Mouse (Mus musculus) liver, embryonic 16.5 days (tissue): ENCODE data around the gene Foxred1. TPM values are rescaled to one million over a fixed set of nuclear protein-coding genes. Genes with fewer than 3 reads are reported as not detected.

Experiments
- ATAC-seq: fragments of 200-750 bp; cut with Nextera tagmentation; 2 replicates; pipeline ENCODE4 v1.8.0; 2017; ENCODE audit warnings: low read depth, mild to moderate bottlenecking, moderate number of reproducible peaks, moderate library complexity
- H3K27ac ChIP-seq: fragments of 300-500 bp; sonication (generic); 2 replicates; pipeline ENCODE4 v1.5.1; 2014; ENCODE audit warnings: mild to moderate bottlenecking, low read length
- H3K27me3 ChIP-seq: fragments of 300-500 bp; sonication (generic); 2 replicates; pipeline ENCODE4 v1.6.1; 2014; ENCODE audit warnings: low read depth, low read length, mixed read lengths; ENCODE audit not compliant: control insufficient read depth, insufficient read depth
- H3K36me3 ChIP-seq: fragments of 300-500 bp; sonication (generic); 2 replicates; pipeline ENCODE4 v1.6.1; 2014; ENCODE audit warnings: mild to moderate bottlenecking; ENCODE audit not compliant: control insufficient read depth, insufficient read depth
- H3K4me1 ChIP-seq: fragments of 300-500 bp; sonication (generic); 2 replicates; pipeline ENCODE4 v1.6.1; 2014; ENCODE audit warnings: low read depth, low read length, mixed read lengths; ENCODE audit not compliant: control insufficient read depth
- H3K4me2 ChIP-seq: fragments of 300-500 bp; sonication (generic); 2 replicates; pipeline ENCODE4 v1.6.1; 2014; ENCODE audit warnings: low read depth, low read length, mixed read lengths
- H3K4me3 ChIP-seq: fragments of 300-500 bp; sonication (generic); 2 replicates; pipeline ENCODE4 v1.5.1; 2014; ENCODE audit warnings: low read depth, mild to moderate bottlenecking, low read length
- H3K9ac ChIP-seq: fragments of 300-500 bp; sonication (generic); 2 replicates; pipeline ENCODE4 v1.6.1; 2014; ENCODE audit warnings: low read depth, low read length
- H3K9me3 ChIP-seq: fragments of 300-500 bp; sonication (generic); replicated peaks from 2 replicates; pipeline ENCODE4 v1.6.1; 2016; ENCODE audit warnings: low read length; ENCODE audit not compliant: control insufficient read depth
- WGBS: fragments of 180-500 bp; shearing (Covaris S2); extraction: QIAGEN DNeasy Blood & Tissue Kit; methylation state at CpG from one replicate; pipeline ENCODE4 v1.1.7; 2014; ENCODE audit not compliant: insufficient replicate concordance; 5-methylcytosine and 5-hydroxymethylcytosine counted together
- polyA plus RNA-seq: library from polyadenylated mRNA; unstranded; fragments of >200 nt; fragmentation: Nextera tagmentation; extraction: Ambion mirVana; gene quantifications from 2 replicates; pipeline ENCODE4 v1.2.1, GENCODE M21; 2015

Gene Foxred1
- polyA plus RNA-seq, 1 experiment from 2014 or later: 20.2 TPM

- 84% methylated on average over 3 of the region's 3 CpGs for WGBS
- peaks cover 4% of the 10 kb centered on the region for H3K36me3 ChIP-seq
- H3K9ac ChIP-seq: no peak overlapping the region
- H3K9me3 ChIP-seq: no peaks in the 10 kb centered on the region
- H3K4me1 ChIP-seq: no peaks in the 10 kb centered on the region
- H3K27me3 ChIP-seq: no peaks in the 10 kb centered on the region
- no peak overlapping the region for H3K27ac ChIP-seq
- H3K4me2 ChIP-seq: no peak overlapping the region
- no peak overlapping the region for H3K4me3 ChIP-seq
- ATAC-seq: no peak
These were observed 12.6 kb upstream of the Foxred1 start for GRCm38 (mm10) chr9:35223466-35223865.

GRCm38 (mm10) chr9:35217963-35218362 is 7.1 kb upstream of the Foxred1 start:
- H3K4me3 ChIP-seq: no peak overlapping the region
- H3K27ac ChIP-seq: no peak overlapping the region
- no peak for ATAC-seq
- no peaks in the 10 kb centered on the region for H3K9me3 ChIP-seq
- no peaks in the 10 kb centered on the region for H3K27me3 ChIP-seq
- peaks cover 31% of the 10 kb centered on the region for H3K36me3 ChIP-seq
- H3K9ac ChIP-seq: no peak overlapping the region
- H3K4me2 ChIP-seq: no peak overlapping the region
- H3K4me1 ChIP-seq: no peaks in the 10 kb centered on the region
- WGBS: 51% methylated on average over 1 of the region's 1 CpGs

- WGBS: 29% methylated on average over 26 of the region's 26 CpGs
- peak overlapping the region; percentile 98 for H3K4me3 ChIP-seq
- no peak for ATAC-seq
These were observed 987 bp upstream of the Foxred1 start for GRCm38 (mm10) chr9:35211573-35212511.

GRCm38 (mm10) chr9:35204421-35204820 is 6.4 kb downstream of the Foxred1 start:
- H3K27me3 ChIP-seq: no peaks in the 10 kb centered on the region
- WGBS: 79% methylated on average over 2 of the region's 2 CpGs
- ATAC-seq: no peak
- H3K9me3 ChIP-seq: no peaks in the 10 kb centered on the region
- H3K4me2 ChIP-seq: no peak overlapping the region
- no peak overlapping the region for H3K9ac ChIP-seq
- no peak overlapping the region for H3K4me3 ChIP-seq
- peaks cover 30% of the 10 kb centered on the region for H3K36me3 ChIP-seq
- H3K27ac ChIP-seq: no peak overlapping the region
- peaks cover 12% of the 10 kb centered on the region for H3K4me1 ChIP-seq

More at GRCm38 (mm10) chr9:35211573-35212511, 987 bp upstream of the Foxred1 start:
- Histone ChIP-seq H3K27me3 (no peaks in the 10 kb centered on the region), H3K4me1 (peaks cover 17% of the 10 kb centered on the region), H3K9ac (peak overlapping the region; percentile 89), H3K4me2 (peak overlapping the region; percentile 91), H3K36me3 (peaks cover 46% of the 10 kb centered on the region), H3K9me3 (no peaks in the 10 kb centered on the region), H3K27ac (peak overlapping the region; percentile 78)

GRCm38 (mm10) chr9:35203536-35203935 is 7.3 kb downstream of the Foxred1 start:
- Histone ChIP-seq H3K4me2 (no peak overlapping the region), H3K27ac (no peak overlapping the region), H3K9me3 (no peaks in the 10 kb centered on the region), H3K9ac (no peak overlapping the region), H3K4me1 (peaks cover 15% of the 10 kb centered on the region), H3K4me3 (no peak overlapping the region), H3K36me3 (peaks cover 26% of the 10 kb centered on the region), H3K27me3 (no peaks in the 10 kb centered on the region)
- WGBS: 24% methylated on average over 3 of the region's 3 CpGs
- no peak for ATAC-seq

GRCm38 (mm10) chr9:35200529-35201060 is 10.3 kb downstream of the Foxred1 start:
- Histone ChIP-seq H3K4me3 (peak overlapping the region; percentile 73), H3K27ac (no peak overlapping the region), H3K36me3 (peaks cover 5% of the 10 kb centered on the region; the same call in 1 of the 2 replicates), H3K4me2 (peak overlapping the region; percentile 90), H3K9ac (peak overlapping the region; percentile 82), H3K27me3 (no peaks in the 10 kb centered on the region), H3K4me1 (peaks cover 15% of the 10 kb centered on the region), H3K9me3 (no peaks in the 10 kb centered on the region)
- ATAC-seq: peak; percentile 44
- 19% methylated on average over 9 of the region's 9 CpGs for WGBS

GRCm38 (mm10) chr9:35199772-35200471 is 10.9 kb downstream of the Foxred1 start, which contains the start of the genes Srpr and Tirap:
TSS of gene Srpr (plus strand) at chr9:35200175.
TSS of gene Tirap (minus strand) at chr9:35200291.
- H3K27me3 ChIP-seq: no peaks in the 10 kb centered on the region
- 0% methylated on average over 33 of the region's 44 CpGs for WGBS

GRCm38 (mm10) chr9:35198945-35199771 is 11.7 kb downstream of the Foxred1 start:
- peak; percentile 9 for ATAC-seq
- peak overlapping the region; percentile 50 for H3K27ac ChIP-seq
- 18% methylated on average over 18 of the region's 18 CpGs for WGBS
- peaks cover 15% of the 10 kb centered on the region for H3K4me1 ChIP-seq
- H3K9ac ChIP-seq: peak overlapping the region; percentile 82
- no peaks in the 10 kb centered on the region for H3K36me3 ChIP-seq
- H3K4me3 ChIP-seq: peak overlapping the region; percentile 73
- no peaks in the 10 kb centered on the region for H3K27me3 ChIP-seq
- no peaks in the 10 kb centered on the region for H3K9me3 ChIP-seq
- H3K4me2 ChIP-seq: peak overlapping the region; percentile 90

More at GRCm38 (mm10) chr9:35199772-35200471, 10.9 kb downstream of the Foxred1 start, which contains the start of the genes Srpr and Tirap:
- Histone ChIP-seq H3K4me2 (peak within 1 kb of the TSS; percentile 90), H3K9ac (peak within 1 kb of the TSS; percentile 82), H3K4me1 (peaks cover 15% of the 10 kb centered on the region), H3K9me3 (no peaks in the 10 kb centered on the region), H3K4me3 (peak within 1 kb of the TSS; percentile 73), H3K36me3 (no peaks in the 10 kb centered on the region), H3K27ac (peak within 1 kb of the TSS; percentile 50)
- ATAC-seq: peak; percentile 89
